In genomic region chr5:96949839-96950666, GRCm38 (mm10) we compare ENCODE assay signal across 17 mouse cellular contexts. TPM values are rescaled to one million over a fixed set of nuclear protein-coding genes. Genes with fewer than 3 reads are reported as not detected.
DNase-seq lines count a peak whose midpoint lies in the region; ATAC-seq and TF ChIP-seq lines count a peak whose summit lies in the region.
"Had no signal": no experiment of that assay in that cellular context is flagged by ENCODE, and none has a peak within 500 bp of the region (broad histone marks: within the 10 kb centered on the region; RNA-seq: fewer than 3 reads in every experiment).

No protein-coding gene starts in this region.

- H3K4me3 ChIP-seq in MEL (ENCODE audit: control insufficient read depth in 1 of 2, insufficient read depth in 1 of 2, low read depth in 2 of 2, low read length in 2 of 2) = peak overlapping the region; percentile 57 to 61
- no peak overlapping the region for H3K4me3 ChIP-seq in intestine, embryonic 16.5 days (ENCODE audit: low read length)
- H3K4me3 ChIP-seq in lung, adult 2 months (replicated peaks; ENCODE audit: extremely low read depth, low read depth, low read length) = no peak overlapping the region
- H3K4me3 ChIP-seq: embryonic facial prominence, embryonic 13.5 days; lung, embryonic 15.5 days; midbrain, embryonic 12.5 days; myocyte had no signal

- peaks cover 17 to 37% of the 10 kb centered on the region in 2 experiments for H3K4me1 ChIP-seq in MEL (ENCODE audit: control insufficient read depth in 1 of 2, insufficient read depth in 2 of 2, low read length in 2 of 2)
- peaks cover 5% of the 10 kb centered on the region; the same call in 1 of the 2 replicates for H3K4me1 ChIP-seq in intestine, embryonic 16.5 days (ENCODE audit: control insufficient read depth, insufficient read depth, low read length)
- no peaks in the 10 kb centered on the region; the same call in 1 of the 2 replicates for H3K4me1 ChIP-seq in lung, adult 2 months (ENCODE audit: control insufficient read depth, insufficient read depth, low read length)
- H3K4me1 ChIP-seq: embryonic facial prominence, embryonic 13.5 days; lung, embryonic 15.5 days had no signal

- H3K9ac ChIP-seq in MEL (ENCODE audit: control insufficient read depth, low read depth, low read length, poor library complexity, severe bottlenecking) = peak overlapping the region; percentile 87
- H3K9ac ChIP-seq in intestine, embryonic 16.5 days (ENCODE audit: low read depth, low read length) = no peak overlapping the region
- H3K9ac ChIP-seq: embryonic facial prominence, embryonic 13.5 days; forebrain, postnatal 0 days; lung, embryonic 15.5 days; midbrain, embryonic 12.5 days had no signal

- no peak for TF ChIP-seq CTCF in MEL (IDR thresholded peaks at IDR 0.05 in 2 of 3, conservative IDR thresholded peaks at IDR 0.05 in 1 of 3; ENCODE audit: control insufficient read depth in 1 of 3, insufficient read depth in 1 of 3, low read depth in 2 of 3, low read length in 3 of 3, poor library complexity in 1 of 3, severe bottlenecking in 1 of 3)
- no peak for TF ChIP-seq CTCF in lung, adult 2 months (IDR thresholded peaks at IDR 0.05; ENCODE audit: insufficient read depth, low read length)

- peak overlapping the region; percentile 100 for H3K27ac ChIP-seq in MEL (ENCODE audit: control insufficient read depth, low read depth, low read length)
- H3K27ac ChIP-seq in intestine, embryonic 16.5 days (ENCODE audit: low read length) = no peak overlapping the region
- H3K27ac ChIP-seq: embryonic facial prominence, embryonic 13.5 days; lung, embryonic 15.5 days; midbrain, embryonic 12.5 days had no signal

- peak; percentile 30 to 83; a peak in 2 of 4 replicates for TF ChIP-seq POLR2A in MEL (IDR thresholded peaks at IDR 0.05; ENCODE audit: control insufficient read depth in 1 of 2, insufficient read depth in 1 of 2, low read depth in 1 of 2, low read length in 2 of 2, poor library complexity in 1 of 2)
- TF ChIP-seq POLR2A in lung, adult 2 months (IDR thresholded peaks at IDR 0.05; ENCODE audit: borderline replicate concordance, extremely low read depth, low read depth, low read length) = no peak

- WGBS in intestine, embryonic 16.5 days = 85% methylated on average over 13 of the region's 13 CpGs
- 81% methylated on average over 13 of the region's 13 CpGs for WGBS in lung, adult 2 months

- H3K4me2 ChIP-seq in intestine, embryonic 16.5 days (ENCODE audit: low read depth, low read length) = no peak overlapping the region
- H3K4me2 ChIP-seq: embryonic facial prominence, embryonic 13.5 days; lung, embryonic 15.5 days; midbrain, embryonic 12.5 days had no signal

- TF ChIP-seq EP300 in MEL (IDR thresholded peaks at IDR 0.05; ENCODE audit: low read depth in 1 of 2, low read length in 2 of 2) = peak; percentile 76 to 86

- H3K36me3 ChIP-seq in MEL (ENCODE audit: control insufficient read depth in 1 of 2, insufficient read depth in 2 of 2, low read length in 2 of 2) = peaks cover 0 to 34% of the 10 kb centered on the region in 2 experiments; a peak in 2 of 4 replicates
- no peaks in the 10 kb centered on the region for H3K36me3 ChIP-seq in intestine, embryonic 16.5 days (ENCODE audit: control insufficient read depth, insufficient read depth, low read length)
- H3K36me3 ChIP-seq: embryonic facial prominence, embryonic 13.5 days; lung, embryonic 15.5 days; midbrain, embryonic 12.5 days had no signal

- no peaks in the 10 kb centered on the region for H3K27me3 ChIP-seq in MEL (ENCODE audit: control insufficient read depth in 1 of 2, insufficient read depth in 2 of 2, low read length in 2 of 2)
- no peaks in the 10 kb centered on the region for H3K27me3 ChIP-seq in intestine, embryonic 16.5 days (replicated peaks; ENCODE audit: control insufficient read depth, insufficient read depth, low read length)
- H3K27me3 ChIP-seq: CH12.LX; embryonic facial prominence, embryonic 13.5 days; lung, embryonic 15.5 days; midbrain, embryonic 12.5 days had no signal

- no peaks in the 10 kb centered on the region for H3K9me3 ChIP-seq in MEL (replicated peaks; ENCODE audit: insufficient read depth, low read length)
- H3K9me3 ChIP-seq in intestine, embryonic 16.5 days (ENCODE audit: control insufficient read depth, low read length) = no peaks in the 10 kb centered on the region
- H3K9me3 ChIP-seq: embryonic facial prominence, embryonic 13.5 days; lung, embryonic 15.5 days; midbrain, embryonic 12.5 days had no signal

- peak; percentile 83 for DNase-seq in MEL (ENCODE audit: low read depth, low spot score)
- DNase-seq in c-Kit-negative CD71-positive TER-119-positive erythroid progenitor cells, embryonic 14.5 days (ENCODE audit: low read depth, low spot score) = peak; percentile 61
- DNase-seq in lung, adult 2 months = no peak
- DNase-seq in gastrocnemius, postnatal 4 days (ENCODE audit: low spot score in 2 of 2) = no peak
- DNase-seq in cerebellum, adult 11-12 months = no peak
- DNase-seq: adrenal gland, adult 2 months; cerebellum, postnatal 36 days; forebrain, postnatal 0 days; gastrocnemius, postnatal 25 days; right cerebral cortex, postnatal 14 days had no signal

- no peak for TF ChIP-seq RAD21 in MEL (IDR thresholded peaks at IDR 0.05; ENCODE audit: low read depth, low read length)

- H3K79me2 ChIP-seq in MEL (ENCODE audit: control insufficient read depth, insufficient read depth, low read length, poor library complexity) = peaks cover 2% of the 10 kb centered on the region; the same call in 1 of the 2 replicates

- 0 out of 2 replicates have a peak, but pooled peaks have one; percentile 41 for ATAC-seq in intestine, embryonic 16.5 days
- ATAC-seq in megakaryocyte, adult 5-6 weeks (ENCODE audit: poor library complexity, severe bottlenecking) = peak; percentile 83
- ATAC-seq: forebrain, postnatal 0 days had no signal

TF ChIP-seq in MEL, 35 proteins besides CTCF, POLR2A, EP300 and RAD21:
- TF ChIP-seq ZC3H11A (IDR thresholded peaks at IDR 0.05; ENCODE audit: low read depth, low read length) = 0 out of 2 replicates have a peak, but pooled peaks have one; percentile 7
- peak; percentile 69 for TF ChIP-seq TAL1 (IDR thresholded peaks at IDR 0.05; ENCODE audit: low read length)
- peak; percentile 86 for TF ChIP-seq TCF12 (IDR thresholded peaks at IDR 0.05; ENCODE audit: low read depth, low read length)
- peak; percentile 43; the same call in 1 of the 2 replicates for TF ChIP-seq ETS1 (IDR thresholded peaks at IDR 0.05; ENCODE audit: low read depth, low read length)
- TF ChIP-seq RCOR1 (IDR thresholded peaks at IDR 0.05; ENCODE audit: low read depth, low read length) = peak; percentile 5; the same call in 1 of the 2 replicates
- TF ChIP-seq ZMIZ1 (IDR thresholded peaks at IDR 0.05; ENCODE audit: low read depth, low read length) = peak; percentile 21; the same call in 1 of the 2 replicates
- peak; percentile 87 for TF ChIP-seq GATA1 (IDR thresholded peaks at IDR 0.05; ENCODE audit: low read depth, low read length)
- peak; percentile 85 for TF ChIP-seq MAZ (IDR thresholded peaks at IDR 0.05; ENCODE audit: low read depth, low read length)
- no peak for TF ChIP-seq ZKSCAN1 (IDR thresholded peaks at IDR 0.05; ENCODE audit: low read depth, low read length)
- peak; percentile 56 for TF ChIP-seq NELFE (IDR thresholded peaks at IDR 0.05; ENCODE audit: low read depth, low read length)
- TF ChIP-seq POLR2AphosphoS2 (IDR thresholded peaks at IDR 0.05; ENCODE audit: low read length) = peak; percentile 60; the same call in 1 of the 2 replicates
- TF ChIP-seq MYC (IDR thresholded peaks at IDR 0.05; ENCODE audit: low read depth, low read length) = peak; percentile 93
- TF ChIP-seq BHLHE40 (IDR thresholded peaks at IDR 0.05; ENCODE audit: borderline replicate concordance, low read depth, low read length) = peak; percentile 64
- TF ChIP-seq ZNF384 (IDR thresholded peaks at IDR 0.05; ENCODE audit: low read depth, low read length) = 0 out of 2 replicates have a peak, but pooled peaks have one; percentile 33
- peak; percentile 85 for TF ChIP-seq MXI1 (IDR thresholded peaks at IDR 0.05; ENCODE audit: low read depth, low read length)
- no peak; the same call in none of the 2 replicates for TF ChIP-seq SIN3A (IDR thresholded peaks at IDR 0.05; ENCODE audit: low read length)
- TF ChIP-seq UBTF (IDR thresholded peaks at IDR 0.05; ENCODE audit: borderline replicate concordance, insufficient read depth, low read depth, low read length) = no peak
- peak; percentile 85 for TF ChIP-seq TBP (IDR thresholded peaks at IDR 0.05; ENCODE audit: low read depth, low read length)
- 0 out of 2 replicates have a peak, but pooled peaks have one; percentile 21 for TF ChIP-seq NRF1 (IDR thresholded peaks at IDR 0.05; ENCODE audit: insufficient read depth, low read depth, low read length, poor library complexity, severe bottlenecking)
- no peak for TF ChIP-seq HCFC1 (IDR thresholded peaks at IDR 0.05; ENCODE audit: low read depth, low read length)
- peak; percentile 62 for TF ChIP-seq MAX (IDR thresholded peaks at IDR 0.05; ENCODE audit: low read length)

RNA-seq across cellular contexts. Expression of gene Bmp2k, which starts 47.4 kb away (rescaled TPM):
- total RNA-seq in MEL (2012; rRNA removed) = 10.8 and 11.2 TPM in 2 replicates
- 10 to 100 TPM in 1 of 2 experiments, not detected in 1; 16.3 TPM for polyA plus RNA-seq in MEL (2012; ENCODE audit: insufficient read depth in 1 of 2, insufficient read length in 2 of 2, low read depth in 1 of 2, low replicate concordance in 2 of 2, missing spikeins in 1 of 2)
- polyA plus RNA-seq in intestine, embryonic 16.5 days (2015; fragmentation: Nextera tagmentation; extraction: Ambion mirVana) = 12.5 and 17.2 TPM in 2 replicates
- total RNA-seq in megakaryocyte, adult 5-6 weeks (2015) = 67.8 and 74.8 TPM in 2 replicates
- total RNA-seq in megakaryocyte, adult 5-6 weeks (2017) = 33.7 and 43.9 TPM in 2 replicates
- 9.1 and 11.6 TPM in 2 replicates for polyA plus RNA-seq in lung, adult 2 months (2012; rRNA removed)
- total RNA-seq in gastrocnemius, postnatal 4 days (2021) = 10 to 100 TPM; 15.5 to 16.8 TPM

Comparison
In these comparisons a context has a peak if more than half of its experiments do, and no peak if none do; other contexts are left out.
1. DNase-seq: peak in MEL (single experiment) and c-Kit-negative CD71-positive TER-119-positive erythroid progenitor cells, embryonic 14.5 days (single experiment); none in lung, adult 2 months (single experiment), gastrocnemius, postnatal 4 days (0 of 2) and cerebellum, adult 11-12 months (single experiment).
2. H3K4me3 ChIP-seq: peak in MEL (2 of 2); none in intestine, embryonic 16.5 days (single experiment) and lung, adult 2 months (single experiment).